Mouse (Mus musculus) erythroblast, embryonic 14.5 days (primary cell): ENCODE data around the gene Akap13.

Experiments
- GATA1 ChIP-seq: IDR thresholded peaks from 2 replicates; pipeline ENCODE4 v1.6.1; 2012; ENCODE audit warnings: low read length, inconsistent platforms, mixed read lengths
- TAL1 ChIP-seq: IDR thresholded peaks from 3 replicates; pipeline ENCODE4 v1.6.1; 2012; ENCODE audit warnings: low read length, inconsistent platforms, mixed read lengths

DNA sequence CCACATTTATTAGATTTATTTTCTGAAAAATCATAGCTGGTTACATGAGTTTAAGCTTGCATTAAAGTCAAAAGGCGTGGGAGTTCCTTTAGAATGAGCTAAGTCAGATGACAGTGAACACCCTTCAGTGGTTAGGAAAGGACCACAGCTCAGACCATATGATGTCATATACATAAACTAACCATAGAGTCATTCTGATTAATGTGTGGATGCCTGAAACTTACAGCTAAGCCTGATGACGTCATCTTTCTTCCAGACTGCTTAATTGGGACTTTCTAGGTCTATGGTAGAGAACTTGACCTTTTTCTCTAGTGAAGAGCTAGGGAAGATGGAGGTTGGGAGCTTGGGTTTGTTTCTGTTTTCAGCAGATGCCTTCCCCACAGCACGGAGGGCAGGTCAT lies 211.6 kb downstream of the Akap13 start:
- no peak for TF ChIP-seq TAL1
- TF ChIP-seq GATA1 = no peak
